ENCODE assay signal across 8 mouse cellular contexts in the genomic region with DNA sequence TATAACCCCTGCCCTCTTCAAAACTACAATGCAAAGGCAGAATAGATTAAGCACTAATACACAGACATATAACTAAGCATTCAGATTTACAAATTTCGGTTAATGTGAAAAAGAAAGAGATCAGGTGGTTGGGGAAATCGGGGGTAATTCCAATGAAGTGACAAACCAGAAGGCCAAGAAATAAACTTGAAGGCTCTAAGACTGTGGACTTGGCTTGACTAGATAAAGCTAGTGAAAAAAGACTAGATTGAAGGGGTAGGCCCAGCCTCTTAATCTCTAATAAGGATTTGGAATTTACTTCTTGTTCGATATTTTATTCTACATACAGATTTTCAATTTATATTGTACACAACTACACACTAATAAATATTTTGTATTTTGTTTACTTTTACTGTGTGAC. TPM values are rescaled to one million over a fixed set of nuclear protein-coding genes. Genes with fewer than 3 reads are reported as not detected.
DNase-seq lines count a peak whose midpoint lies in the region; ATAC-seq and TF ChIP-seq lines count a peak whose summit lies in the region.

A gene (plus strand): TSS at position 301 of the 400 bp plus-strand sequence.

- H3K36me3 ChIP-seq in heart, embryonic 10.5 days: no peaks in the 10 kb centered on the region
- no peaks in the 10 kb centered on the region for H3K36me3 ChIP-seq in thymus, adult 2 months (ENCODE audit: control insufficient read depth, insufficient read depth, low read length)
- no peaks in the 10 kb centered on the region for H3K36me3 ChIP-seq in limb, embryonic 14.5 days (ENCODE audit: control insufficient read depth, insufficient read depth, low read length)

- no peak for ATAC-seq in limb, embryonic 14.5 days (ENCODE audit: low FRiP score, low read depth)
- ATAC-seq in monocyte, adult 5-6 weeks (replicated peaks; ENCODE audit: insufficient number of reproducible peaks, low FRiP score, low TSS enrichment, poor library complexity, severe bottlenecking): no peak

- peaks cover 25% of the 10 kb centered on the region for H3K27me3 ChIP-seq in heart, embryonic 10.5 days (ENCODE audit: insufficient read depth, poor library complexity, severe bottlenecking)
- H3K27me3 ChIP-seq in thymus, adult 2 months (ENCODE audit: control insufficient read depth, insufficient read depth, low read length): peaks cover 10% of the 10 kb centered on the region
- peaks cover 16% of the 10 kb centered on the region for H3K27me3 ChIP-seq in limb, embryonic 14.5 days (ENCODE audit: control insufficient read depth, insufficient read depth, low read length)

- 71% methylated on average over 3 of the region's 3 CpGs for whole genome bisulfite sequencing in heart, embryonic 10.5 days
- 91% methylated on average over 3 of the region's 3 CpGs for WGBS in thymus, adult 2 months
- WGBS in limb, embryonic 14.5 days: 81% methylated on average over 3 of the region's 3 CpGs

- no peak for TF ChIP-seq CTCF in thymus, adult 2 months (IDR thresholded peaks at IDR 0.05; ENCODE audit: borderline replicate concordance, control insufficient read depth, extremely low read depth, insufficient read depth, low read length, poor library complexity)

- H3K27ac ChIP-seq in heart, embryonic 10.5 days: peak within 1 kb of the TSS; percentile 86
- no peak within 1 kb of the TSS for H3K27ac ChIP-seq in thymus, adult 2 months (ENCODE audit: control insufficient read depth, insufficient read depth, low read length)
- H3K27ac ChIP-seq in limb, embryonic 14.5 days (replicated peaks; ENCODE audit: low read depth, low read length): peak within 1 kb of the TSS; percentile 63

- peak within 1 kb of the TSS; percentile 78 for H3K9ac ChIP-seq in limb, embryonic 14.5 days (ENCODE audit: low read depth, low read length, severe bottlenecking)

- H3K9me3 ChIP-seq in heart, embryonic 10.5 days: no peaks in the 10 kb centered on the region
- H3K9me3 ChIP-seq in limb, embryonic 14.5 days (ENCODE audit: control insufficient read depth, low read length): no peaks in the 10 kb centered on the region

- no peak for TF ChIP-seq POLR2A in thymus, adult 2 months (IDR thresholded peaks at IDR 0.05; ENCODE audit: control insufficient read depth, extremely low read depth, insufficient read depth, low read length, poor library complexity)
- TF ChIP-seq POLR2A in limb, embryonic 14.5 days (IDR thresholded peaks at IDR 0.05; ENCODE audit: borderline replicate concordance, extremely low read depth, insufficient read depth, insufficient read length): no peak

- peak within 1 kb of the TSS; percentile 84 for H3K4me3 ChIP-seq in heart, embryonic 10.5 days
- peak within 1 kb of the TSS; percentile 38 for H3K4me3 ChIP-seq in thymus, adult 2 months (ENCODE audit: control insufficient read depth, insufficient read depth, low read length)
- H3K4me3 ChIP-seq in limb, embryonic 14.5 days (replicated peaks; ENCODE audit: low read length): peak within 1 kb of the TSS; percentile 75

- no peak for DNase-seq in heart, embryonic 10.5 days (ENCODE audit: low spot score)
- DNase-seq in heart, postnatal 25 days (ENCODE audit: low spot score): no peak
- no peak for DNase-seq in thymus, adult 2 months
- DNase-seq in thymus, postnatal 14 days: no peak
- no peak for DNase-seq in limb, embryonic 14.5 days (ENCODE audit: low spot score)
- DNase-seq in ovary, postnatal 10 days (ENCODE audit: low spot score): no peak
- DNase-seq in thymus, adult 18-20 months: no peak

- peak within 1 kb of the TSS; percentile 85 for H3K4me2 ChIP-seq in limb, embryonic 14.5 days (replicated peaks; ENCODE audit: low read depth, low read length, severe bottlenecking)

- intact Hi-C loops in heart, postnatal 25 days (cut with DNase I): loop anchor here (2.0 kb wide), 1 partner anchor 121 kb away; no protein-coding TSS in a partner anchor

- peaks cover 6% of the 10 kb centered on the region; the same call in 1 of the 2 replicates for H3K4me1 ChIP-seq in heart, embryonic 10.5 days
- peaks cover 5% of the 10 kb centered on the region; the same call in 1 of the 2 replicates for H3K4me1 ChIP-seq in thymus, adult 2 months (replicated peaks; ENCODE audit: control insufficient read depth, insufficient read depth, low read length)
- peaks cover 10% of the 10 kb centered on the region for H3K4me1 ChIP-seq in limb, embryonic 14.5 days (ENCODE audit: control insufficient read depth, insufficient read depth, low read length)

RNA-seq across cellular contexts. Expression of the gene that starts here (rescaled TPM):
- 4.6 and 4.8 TPM in 2 replicates for polyA plus RNA-seq in heart, embryonic 10.5 days (2016; fragmentation: Nextera tagmentation; extraction: Ambion mirVana)
- total RNA-seq in heart, postnatal 25 days (2021): 1 to 10 TPM; 2.4 to 2.7 TPM
- polyA plus RNA-seq in thymus, adult 2 months (2012; rRNA removed): 0.57 and 0.87 TPM in 2 replicates
- 5.8 and 6.3 TPM in 2 replicates for polyA plus RNA-seq in limb, embryonic 14.5 days (2012; rRNA removed)
- polyA plus RNA-seq in limb, embryonic 14.5 days (2014; fragmentation: Nextera tagmentation; extraction: Ambion mirVana): 6.2 and 8.6 TPM in 2 replicates
- total RNA-seq in monocyte, adult 5-6 weeks (2017): 0.11 to 0.19 TPM in 2 of 3 replicates, not detected in the other
